Mouse (Mus musculus): ENCODE data around the gene Prkcb. TPM values are rescaled to one million over a fixed set of nuclear protein-coding genes. Genes with fewer than 3 reads are reported as not detected.

Prkcb gene
- polyA plus RNA-seq, 1 experiment from 2014 or later = 29.4 TPM

DNA sequence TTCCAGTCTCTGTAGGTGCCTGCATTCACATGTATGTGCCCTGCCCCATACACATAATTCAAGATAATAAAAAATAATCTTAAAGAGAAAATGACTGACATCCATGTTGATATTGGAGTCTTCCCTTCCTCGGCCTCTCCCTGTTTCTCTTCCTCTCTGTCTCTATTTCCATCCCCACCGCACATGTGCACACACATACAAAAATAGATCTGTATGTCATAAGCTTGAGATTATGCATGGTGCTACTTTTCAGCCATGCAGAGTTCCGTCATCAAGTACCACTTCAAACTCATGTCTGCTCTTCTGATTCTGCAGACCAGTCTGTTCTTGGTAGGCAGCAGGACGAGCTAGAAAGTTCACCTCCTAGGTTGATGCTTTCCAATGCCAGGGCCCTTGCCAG is 6.8 kb downstream of the Prkcb start:
- Histone ChIP-seq H3K9ac (ENCODE audit: low read length) (no peak overlapping the region), H3K4me2 (ENCODE audit: low read length) (no peak overlapping the region), H3K9me3 (replicated peaks; ENCODE audit: control insufficient read depth, low read length) (no peaks in the 10 kb centered on the region), H3K27ac (ENCODE audit: low read depth, low read length) (no peak overlapping the region), H3K27me3 (replicated peaks; ENCODE audit: control insufficient read depth, insufficient read depth, low read length) (peaks cover 3% of the 10 kb centered on the region; the same call in 1 of the 2 replicates), H3K4me3 (ENCODE audit: low read depth, low read length) (no peak overlapping the region), H3K4me1 (ENCODE audit: control insufficient read depth, insufficient read depth, low read length) (no peaks in the 10 kb centered on the region), H3K36me3 (ENCODE audit: control insufficient read depth, insufficient read depth, low read length) (no peaks in the 10 kb centered on the region)
- DNase-seq (ENCODE audit: low spot score) (no peak), ATAC-seq (no peak)
- WGBS = 89% methylated on average over 4 of the region's 4 CpGs

DNA sequence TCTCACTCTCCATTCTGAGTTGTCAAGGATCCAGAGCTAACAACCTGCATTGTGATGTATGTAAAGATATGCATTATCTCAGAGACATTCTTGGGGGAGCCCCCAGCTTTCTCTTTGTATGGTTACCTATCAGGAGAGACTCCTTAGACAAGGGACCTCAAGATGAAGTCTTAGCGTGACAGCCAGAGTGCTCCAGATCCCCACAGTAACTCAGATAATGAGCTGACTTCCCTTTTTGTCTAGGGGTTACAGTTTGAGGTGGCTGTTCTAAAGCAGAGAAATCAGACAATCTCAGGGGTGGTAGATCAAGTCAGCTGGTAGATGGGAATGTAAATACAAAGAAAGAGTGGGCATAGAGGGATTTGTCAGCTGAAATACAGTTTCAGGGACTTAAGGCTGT is 7.8 kb downstream of the Prkcb start:
- H3K9me3 ChIP-seq (replicated peaks; ENCODE audit: control insufficient read depth, low read length) = no peaks in the 10 kb centered on the region
- H3K9ac ChIP-seq (ENCODE audit: low read length) = no peak overlapping the region
- H3K27ac ChIP-seq (ENCODE audit: low read depth, low read length) = no peak overlapping the region
- DNase-seq (ENCODE audit: low spot score) (no peak), ATAC-seq (no peak)
- H3K4me2 ChIP-seq (ENCODE audit: low read length) = no peak overlapping the region
- H3K4me3 ChIP-seq (ENCODE audit: low read depth, low read length) = no peak overlapping the region
- H3K4me1 ChIP-seq (ENCODE audit: control insufficient read depth, insufficient read depth, low read length) = no peaks in the 10 kb centered on the region
- H3K27me3 ChIP-seq (replicated peaks; ENCODE audit: control insufficient read depth, insufficient read depth, low read length) = no peaks in the 10 kb centered on the region
- no peaks in the 10 kb centered on the region for H3K36me3 ChIP-seq (ENCODE audit: control insufficient read depth, insufficient read depth, low read length)
- WGBS = 70% methylated on average over 1 of the region's 1 CpGs

GRCm38 (mm10) chr7:122296805-122297204 is 8.3 kb downstream of the Prkcb start:
- DNase-seq (ENCODE audit: low spot score) (no peak), ATAC-seq (no peak)
- no peaks in the 10 kb centered on the region for H3K4me1 ChIP-seq (ENCODE audit: control insufficient read depth, insufficient read depth, low read length)
- no peaks in the 10 kb centered on the region for H3K36me3 ChIP-seq (ENCODE audit: control insufficient read depth, insufficient read depth, low read length)
- no peaks in the 10 kb centered on the region for H3K27me3 ChIP-seq (replicated peaks; ENCODE audit: control insufficient read depth, insufficient read depth, low read length)
- no peak overlapping the region for H3K4me3 ChIP-seq (ENCODE audit: low read depth, low read length)
- WGBS = 96% methylated on average over 3 of the region's 3 CpGs
- no peak overlapping the region for H3K9ac ChIP-seq (ENCODE audit: low read length)
- H3K4me2 ChIP-seq (ENCODE audit: low read length) = no peak overlapping the region
- H3K27ac ChIP-seq (ENCODE audit: low read depth, low read length) = no peak overlapping the region
- no peaks in the 10 kb centered on the region for H3K9me3 ChIP-seq (replicated peaks; ENCODE audit: control insufficient read depth, low read length)

DNA sequence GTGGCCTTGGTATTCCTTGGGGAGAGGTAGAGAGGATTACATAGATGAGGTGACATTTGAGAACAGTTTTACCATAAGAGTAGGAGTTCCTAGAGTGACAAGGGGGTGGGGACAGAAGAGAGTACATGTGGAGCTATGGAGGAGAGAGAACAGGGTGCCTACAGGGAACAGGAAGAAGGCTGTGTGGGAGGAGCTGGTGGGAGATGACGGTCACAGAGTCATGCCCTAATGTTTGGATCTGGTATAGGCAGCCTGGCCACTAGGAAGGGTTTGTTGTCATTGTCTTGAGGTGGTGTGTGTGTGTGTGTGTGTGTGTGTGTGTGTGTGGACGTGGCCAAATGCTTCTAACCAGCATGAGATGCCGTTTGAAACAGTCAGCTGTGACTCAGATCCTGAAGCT is 9.1 kb downstream of the Prkcb start:
- no peak overlapping the region for H3K4me3 ChIP-seq (ENCODE audit: low read depth, low read length)
- H3K9me3 ChIP-seq (replicated peaks; ENCODE audit: control insufficient read depth, low read length) = no peaks in the 10 kb centered on the region
- no peaks in the 10 kb centered on the region for H3K36me3 ChIP-seq (ENCODE audit: control insufficient read depth, insufficient read depth, low read length)
- no peak overlapping the region for H3K27ac ChIP-seq (ENCODE audit: low read depth, low read length)
- ATAC-seq (no peak), DNase-seq (ENCODE audit: low spot score) (no peak)
- H3K4me2 ChIP-seq (ENCODE audit: low read length) = no peak overlapping the region
- H3K4me1 ChIP-seq (ENCODE audit: control insufficient read depth, insufficient read depth, low read length) = no peaks in the 10 kb centered on the region
- no peaks in the 10 kb centered on the region for H3K27me3 ChIP-seq (replicated peaks; ENCODE audit: control insufficient read depth, insufficient read depth, low read length)
- WGBS = 70% methylated on average over 3 of the region's 3 CpGs
- H3K9ac ChIP-seq (ENCODE audit: low read length) = no peak overlapping the region

- 85% methylated on average over 2 of the region's 2 CpGs for WGBS
- Histone ChIP-seq H3K4me1 (ENCODE audit: control insufficient read depth, insufficient read depth, low read length) (no peaks in the 10 kb centered on the region), H3K27ac (ENCODE audit: low read depth, low read length) (no peak overlapping the region), H3K9me3 (replicated peaks; ENCODE audit: control insufficient read depth, low read length) (no peaks in the 10 kb centered on the region), H3K4me3 (ENCODE audit: low read depth, low read length) (no peak overlapping the region), H3K9ac (ENCODE audit: low read length) (no peak overlapping the region), H3K36me3 (ENCODE audit: control insufficient read depth, insufficient read depth, low read length) (no peaks in the 10 kb centered on the region), H3K27me3 (replicated peaks; ENCODE audit: control insufficient read depth, insufficient read depth, low read length) (no peaks in the 10 kb centered on the region), H3K4me2 (ENCODE audit: low read length) (no peak overlapping the region)
- DNase-seq (ENCODE audit: low spot score) (no peak), ATAC-seq (no peak)
Observed at GRCm38 (mm10) chr7:122298715-122299114, 10.2 kb downstream of the Prkcb start.

DNA sequence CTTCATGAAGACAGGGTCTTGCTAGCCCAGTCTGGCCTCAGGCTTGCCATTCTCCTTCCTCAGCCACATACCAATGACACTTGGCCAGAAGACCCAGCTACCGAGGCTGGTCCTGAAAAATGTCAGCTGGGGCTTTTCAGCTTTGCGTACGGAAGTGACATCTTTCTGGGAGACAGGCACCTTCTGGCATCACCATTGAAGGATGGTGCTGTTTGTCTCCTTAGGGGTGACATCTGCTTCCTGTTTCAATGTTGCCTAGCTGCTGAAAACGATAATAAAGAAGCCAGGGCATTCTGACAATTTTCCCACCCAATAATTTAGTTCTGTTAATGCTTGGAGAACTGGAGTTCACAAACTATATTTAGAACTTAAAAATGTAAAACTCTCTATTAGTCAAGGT is 12.0 kb downstream of the Prkcb start:
- no peak overlapping the region for H3K4me2 ChIP-seq (ENCODE audit: low read length)
- no peak overlapping the region for H3K4me3 ChIP-seq (ENCODE audit: low read depth, low read length)
- DNase-seq (ENCODE audit: low spot score) = no peak
- H3K36me3 ChIP-seq (ENCODE audit: control insufficient read depth, insufficient read depth, low read length) = no peaks in the 10 kb centered on the region
- H3K9me3 ChIP-seq (replicated peaks; ENCODE audit: control insufficient read depth, low read length) = no peaks in the 10 kb centered on the region
- WGBS = 86% methylated on average over 4 of the region's 4 CpGs
- no peak overlapping the region for H3K9ac ChIP-seq (ENCODE audit: low read length)
- ATAC-seq = no peak
- H3K27ac ChIP-seq (ENCODE audit: low read depth, low read length) = no peak overlapping the region
- H3K27me3 ChIP-seq (replicated peaks; ENCODE audit: control insufficient read depth, insufficient read depth, low read length) = no peaks in the 10 kb centered on the region
- H3K4me1 ChIP-seq (ENCODE audit: control insufficient read depth, insufficient read depth, low read length) = no peaks in the 10 kb centered on the region

GRCm38 (mm10) chr7:122302538-122302937 is 14.0 kb downstream of the Prkcb start:
- Histone ChIP-seq H3K9ac (ENCODE audit: low read length) (no peak overlapping the region), H3K4me2 (ENCODE audit: low read length) (no peak overlapping the region), H3K27me3 (replicated peaks; ENCODE audit: control insufficient read depth, insufficient read depth, low read length) (no peaks in the 10 kb centered on the region), H3K36me3 (ENCODE audit: control insufficient read depth, insufficient read depth, low read length) (no peaks in the 10 kb centered on the region), H3K9me3 (replicated peaks; ENCODE audit: control insufficient read depth, low read length) (no peaks in the 10 kb centered on the region), H3K4me1 (ENCODE audit: control insufficient read depth, insufficient read depth, low read length) (no peaks in the 10 kb centered on the region), H3K4me3 (ENCODE audit: low read depth, low read length) (no peak overlapping the region), H3K27ac (ENCODE audit: low read depth, low read length) (no peak overlapping the region)
- no peak for ATAC-seq
- no peak for DNase-seq (ENCODE audit: low spot score)
- 92% methylated on average over 6 of the region's 6 CpGs for WGBS

GRCm38 (mm10) chr7:122303988-122304387 is 15.4 kb downstream of the Prkcb start:
- H3K9ac ChIP-seq (ENCODE audit: low read length) = no peak overlapping the region
- H3K36me3 ChIP-seq (ENCODE audit: control insufficient read depth, insufficient read depth, low read length) = no peaks in the 10 kb centered on the region
- H3K4me3 ChIP-seq (ENCODE audit: low read depth, low read length) = no peak overlapping the region
- no peak overlapping the region for H3K4me2 ChIP-seq (ENCODE audit: low read length)
- DNase-seq (ENCODE audit: low spot score) = peak; percentile 8
- H3K27ac ChIP-seq (ENCODE audit: low read depth, low read length) = no peak overlapping the region
- H3K27me3 ChIP-seq (replicated peaks; ENCODE audit: control insufficient read depth, insufficient read depth, low read length) = no peaks in the 10 kb centered on the region
- H3K9me3 ChIP-seq (replicated peaks; ENCODE audit: control insufficient read depth, low read length) = no peaks in the 10 kb centered on the region
- no peak for ATAC-seq
- H3K4me1 ChIP-seq (ENCODE audit: control insufficient read depth, insufficient read depth, low read length) = no peaks in the 10 kb centered on the region
- 78% methylated on average over 3 of the region's 3 CpGs for WGBS

GRCm38 (mm10) chr7:122304521-122304920 is 16.0 kb downstream of the Prkcb start:
- Histone ChIP-seq H3K9ac (ENCODE audit: low read length) (no peak overlapping the region), H3K27me3 (replicated peaks; ENCODE audit: control insufficient read depth, insufficient read depth, low read length) (no peaks in the 10 kb centered on the region), H3K36me3 (ENCODE audit: control insufficient read depth, insufficient read depth, low read length) (no peaks in the 10 kb centered on the region), H3K27ac (ENCODE audit: low read depth, low read length) (no peak overlapping the region), H3K4me3 (ENCODE audit: low read depth, low read length) (no peak overlapping the region), H3K4me2 (ENCODE audit: low read length) (no peak overlapping the region), H3K4me1 (ENCODE audit: control insufficient read depth, insufficient read depth, low read length) (no peaks in the 10 kb centered on the region), H3K9me3 (replicated peaks; ENCODE audit: control insufficient read depth, low read length) (no peaks in the 10 kb centered on the region)
- WGBS = 88% methylated on average over 2 of the region's 2 CpGs
- DNase-seq (ENCODE audit: low spot score) (no peak), ATAC-seq (no peak)

All from forebrain, embryonic 14.5 days (tissue).